Mouse (Mus musculus) embryonic facial prominence, embryonic 10.5 days (tissue): ENCODE results near the gene Pou5f1. TPM values are rescaled to one million over a fixed set of nuclear protein-coding genes. Genes with fewer than 3 reads are reported as not detected.
A peak's percentile ranks its signal among the peaks of the same experiment; 100 is the strongest.

Experiments used
- DNase-seq: peaks from one replicate; pipeline ENCODE4 v3.0.0-alpha.2; 2017; ENCODE audit warnings: low spot score
- H3K27ac ChIP-seq: fragments of 300-500 bp; sonication (generic); replicated peaks from 2 replicates; pipeline ENCODE4 v1.5.1; 2016; ENCODE audit warnings: mild to moderate bottlenecking
- H3K27me3 ChIP-seq: fragments of 300-500 bp; sonication (generic); replicated peaks from 2 replicates; pipeline ENCODE4 v1.6.1; 2016; ENCODE audit warnings: low read depth, mild to moderate bottlenecking; ENCODE audit not compliant: poor library complexity, severe bottlenecking
- H3K36me3 ChIP-seq: fragments of 300-500 bp; sonication (generic); replicated peaks from 2 replicates; pipeline ENCODE4 v1.6.1; 2016; ENCODE audit warnings: mild to moderate bottlenecking, moderate library complexity
- H3K4me1 ChIP-seq: fragments of 300-500 bp; sonication (generic); 2 replicates; pipeline ENCODE4 v1.6.1; 2016
- H3K4me3 ChIP-seq: fragments of 300-500 bp; sonication (generic); 2 replicates; pipeline ENCODE4 v1.5.1; 2016; ENCODE audit warnings: mild to moderate bottlenecking, moderate library complexity
- H3K9me3 ChIP-seq: fragments of 300-500 bp; sonication (generic); 2 replicates; pipeline ENCODE4 v1.6.1; 2016; ENCODE audit warnings: mild to moderate bottlenecking
- WGBS: fragments of 180-500 bp; shearing (Covaris S2); methylation state at CpG from one replicate; pipeline ENCODE4 v1.1.7; 2016; 5-methylcytosine and 5-hydroxymethylcytosine counted together
- polyA plus RNA-seq: library from polyadenylated mRNA; unstranded; fragments of >200 nt; fragmentation: Nextera tagmentation; extraction: Ambion mirVana; gene quantifications from 2 replicates; pipeline ENCODE4 v1.2.1, GENCODE M21; 2016

The Pou5f1 gene
- polyA plus RNA-seq, 1 experiment from 2014 or later, result not detected

DNA sequence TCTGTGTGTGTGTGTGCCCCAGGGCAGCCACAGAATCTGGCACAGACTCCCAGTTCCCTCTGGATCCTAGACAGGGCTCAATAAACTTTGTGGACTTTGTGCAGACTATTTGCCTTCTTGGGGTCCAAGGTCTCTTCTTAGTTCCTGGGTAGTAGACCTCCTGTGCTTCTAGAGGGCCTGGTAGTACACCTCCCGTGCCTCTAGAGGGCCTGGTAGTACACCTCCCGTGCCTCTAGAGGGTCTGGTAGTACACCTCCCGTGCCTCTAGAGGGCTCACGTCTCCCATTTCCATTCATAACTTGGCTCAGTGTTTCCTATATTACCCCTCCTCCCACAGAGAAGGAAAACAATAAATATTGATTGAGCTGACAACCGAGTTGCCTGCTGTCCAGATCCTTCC lies 51.0 kb downstream of the Pou5f1 start:
- H3K4me1 ChIP-seq, result no peaks in the 10 kb centered on the region
- whole genome bisulfite sequencing, result 31% methylated on average over 5 of the region's 5 CpGs

DNA sequence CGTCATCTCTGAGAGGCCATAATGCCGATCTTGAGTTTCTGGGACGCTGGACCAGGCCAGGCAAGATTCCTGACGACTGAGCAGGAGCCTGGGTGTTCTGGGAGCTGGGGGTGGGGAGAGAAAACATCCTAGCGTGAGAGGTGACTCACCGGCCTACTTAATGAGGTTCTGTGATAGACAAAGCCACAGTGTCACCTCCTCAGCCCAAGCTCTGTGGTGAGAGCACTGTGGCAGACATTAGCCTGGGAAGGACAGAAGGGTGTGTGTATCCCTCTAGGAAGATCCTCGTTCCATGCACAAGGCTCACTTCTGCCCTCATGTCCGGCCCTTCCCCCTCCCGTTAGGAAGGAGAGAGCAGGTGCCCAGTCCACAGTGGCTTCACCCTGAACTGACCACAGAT lies 51.5 kb downstream of the Pou5f1 start:
- H3K4me3 ChIP-seq, result no peak overlapping the region
- no peaks in the 10 kb centered on the region for H3K4me1 ChIP-seq
- 0 out of 2 replicates have a peak, but pooled peaks cover 2% of the 10 kb centered on the region for H3K9me3 ChIP-seq
- 81% methylated on average over 9 of the region's 9 CpGs for WGBS
- no peak for DNase-seq
- H3K27me3 ChIP-seq, result no peaks in the 10 kb centered on the region
- no peaks in the 10 kb centered on the region for H3K36me3 ChIP-seq
- no peak overlapping the region for H3K27ac ChIP-seq

More for the DNA sequence above, 51.0 kb downstream of the Pou5f1 start:
- no peak overlapping the region for H3K4me3 ChIP-seq
- 0 out of 2 replicates have a peak, but pooled peaks cover 2% of the 10 kb centered on the region for H3K9me3 ChIP-seq
- no peaks in the 10 kb centered on the region for H3K36me3 ChIP-seq
- 0 out of 2 replicates have a peak, but pooled peaks cover 4% of the 10 kb centered on the region for H3K27me3 ChIP-seq
- DNase-seq, result peak; percentile 58
- H3K27ac ChIP-seq, result no peak overlapping the region

DNA sequence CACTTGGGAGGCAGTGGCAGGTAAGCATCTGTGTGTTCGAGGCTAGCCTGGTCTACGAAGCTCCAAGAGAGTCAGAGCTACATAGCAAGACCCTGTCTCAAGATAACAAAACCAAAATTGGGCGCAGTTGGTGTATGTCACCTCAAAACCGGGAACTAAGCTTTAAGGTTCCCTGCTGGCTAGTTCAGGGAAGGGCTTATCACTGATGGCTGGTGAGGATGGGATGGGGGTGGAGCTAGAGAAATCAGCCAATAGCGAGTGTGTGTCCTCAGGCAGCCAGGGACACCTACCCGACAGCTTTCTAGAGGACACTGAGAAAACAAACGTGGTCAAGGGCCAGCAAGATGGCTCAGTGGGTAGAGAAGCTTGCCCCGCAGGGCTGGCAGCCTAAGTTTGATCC lies 52.4 kb downstream of the Pou5f1 start:
- Histone ChIP-seq H3K27me3 (no peaks in the 10 kb centered on the region), H3K9me3 (0 out of 2 replicates have a peak, but pooled peaks cover 2% of the 10 kb centered on the region)
- 61% methylated on average over 8 of the region's 8 CpGs for WGBS

More for the DNA sequence above, 52.4 kb downstream of the Pou5f1 start:
- Histone ChIP-seq H3K36me3 (no peaks in the 10 kb centered on the region), H3K27ac (no peak overlapping the region), H3K4me3 (no peak overlapping the region), H3K4me1 (no peaks in the 10 kb centered on the region)
- no peak for DNase-seq

Other genes with a start within 250 kb of the Pou5f1 start
- gene H2-D1, start 243.3 kb upstream of the Pou5f1 start, polyA plus RNA-seq, result 30.3 and 32.9 TPM in 2 replicates
- gene H2-Q1, start 185.6 kb upstream of the Pou5f1 start, polyA plus RNA-seq, result not detected in 2 replicates
- gene H2-Q2, start 163.8 kb upstream of the Pou5f1 start, polyA plus RNA-seq, result 0.75 and 0.88 TPM in 2 replicates
- gene H2-Q4, start 126.4 kb upstream of the Pou5f1 start, polyA plus RNA-seq, result 1.5 and 1.6 TPM in 2 replicates
- 1.5 and 1.6 TPM in 2 replicates for gene H2-Q6, start 81.2 kb upstream of the Pou5f1 start, polyA plus RNA-seq
- gene H2-Q7, start 66.9 kb upstream of the Pou5f1 start, polyA plus RNA-seq, result 12.2 and 12.9 TPM in 2 replicates
- gene H2-Q10, start 35.9 kb upstream of the Pou5f1 start, polyA plus RNA-seq, result 0.39 and 0.57 TPM in 2 replicates
- 43.7 and 45.5 TPM in 2 replicates for gene Tcf19, start 10.8 kb downstream of the Pou5f1 start, polyA plus RNA-seq
- 24.2 and 25.0 TPM in 2 replicates for gene Cchcr1, start 11.1 kb downstream of the Pou5f1 start, polyA plus RNA-seq
- gene Psors1c2, start 27.2 kb downstream of the Pou5f1 start, polyA plus RNA-seq, result 1.6 and 1.9 TPM in 2 replicates
- gene Cdsn, start 46.1 kb downstream of the Pou5f1 start, polyA plus RNA-seq, result not detected in 2 replicates
- not detected in 2 replicates for gene 2300002M23Rik, start 61.4 kb downstream of the Pou5f1 start, polyA plus RNA-seq
- gene Sfta2, start 95.5 kb downstream of the Pou5f1 start, polyA plus RNA-seq, result not detected in 2 replicates
- gene Gm9573, start 120.6 kb downstream of the Pou5f1 start, polyA plus RNA-seq, result not detected in 2 replicates
- 0.20 and 0.24 TPM in 2 replicates for gene Mucl3, start 137.7 kb downstream of the Pou5f1 start, polyA plus RNA-seq
- gene Vars2, start 161.6 kb downstream of the Pou5f1 start, polyA plus RNA-seq, result 19.9 and 22.0 TPM in 2 replicates
- 57.6 and 61.4 TPM in 2 replicates for gene Gtf2h4, start 167.7 kb downstream of the Pou5f1 start, polyA plus RNA-seq
- gene Ddr1, start 198.6 kb downstream of the Pou5f1 start, polyA plus RNA-seq, result 49.1 and 65.3 TPM in 2 replicates